Mouse (Mus musculus): ENCODE measurements around the gene Spock1. TPM values are rescaled to one million over a fixed set of nuclear protein-coding genes. Genes with fewer than 3 reads are reported as not detected.

Gene Spock1
- polyA plus RNA-seq, 1 experiment, result 0.50 TPM

- Histone ChIP-seq H3ac (ENCODE audit: control insufficient read depth, insufficient read length, low read depth) (no peak overlapping the region), H3K27me3 (ENCODE audit: control insufficient read depth, insufficient read depth, insufficient read length) (no peaks in the 10 kb centered on the region), H3K79me2 (ENCODE audit: control insufficient read depth, insufficient read depth) (no peaks in the 10 kb centered on the region), H3K79me3 (ENCODE audit: low read depth) (no peaks in the 10 kb centered on the region), H3K4me3 (ENCODE audit: insufficient read depth, poor library complexity, severe bottlenecking) (no peak overlapping the region), H3K36me3 (ENCODE audit: control insufficient read depth, insufficient read depth) (no peaks in the 10 kb centered on the region)
- TF ChIP-seq MYOD1 (IDR thresholded peaks at IDR 0.05; ENCODE audit: control insufficient read depth, insufficient read length, low read depth), result no peak
- TF ChIP-seq MYOG (IDR thresholded peaks at IDR 0.05; ENCODE audit: control insufficient read depth, extremely low read depth, insufficient read length), result no peak
- no peak for TF ChIP-seq CEBPB (IDR thresholded peaks at IDR 0.05; ENCODE audit: low read depth)
- TF ChIP-seq CTCF (IDR thresholded peaks at IDR 0.05; ENCODE audit: control insufficient read depth, insufficient read depth, insufficient read length), result no peak
- TF ChIP-seq USF1 (IDR thresholded peaks at IDR 0.05; ENCODE audit: low read depth), result no peak
- no peak for TF ChIP-seq MAX (IDR thresholded peaks at IDR 0.05)
- no peak for TF ChIP-seq FOSL1 (IDR thresholded peaks at IDR 0.05; ENCODE audit: insufficient read depth, low read length, poor library complexity, severe bottlenecking)
Observed at GRCm38 (mm10) chr13:57450189-57450821, 457.8 kb downstream of the Spock1 start.

GRCm38 (mm10) chr13:57448906-57449305 is 459.2 kb downstream of the Spock1 start:
- H3K79me2 ChIP-seq (ENCODE audit: control insufficient read depth, insufficient read depth), result no peaks in the 10 kb centered on the region
- TF ChIP-seq CTCF (IDR thresholded peaks at IDR 0.05; ENCODE audit: control insufficient read depth, insufficient read depth, insufficient read length) (no peak), MAX (IDR thresholded peaks at IDR 0.05) (no peak), CEBPB (IDR thresholded peaks at IDR 0.05; ENCODE audit: low read depth) (no peak), MYOG (IDR thresholded peaks at IDR 0.05; ENCODE audit: control insufficient read depth, extremely low read depth, insufficient read length) (no peak), USF1 (IDR thresholded peaks at IDR 0.05; ENCODE audit: low read depth) (no peak), MYOD1 (IDR thresholded peaks at IDR 0.05; ENCODE audit: control insufficient read depth, insufficient read length, low read depth) (no peak), FOSL1 (IDR thresholded peaks at IDR 0.05; ENCODE audit: insufficient read depth, low read length, poor library complexity, severe bottlenecking) (no peak)
- no peaks in the 10 kb centered on the region for H3K27me3 ChIP-seq (ENCODE audit: control insufficient read depth, insufficient read depth, insufficient read length)
- H3K4me3 ChIP-seq (ENCODE audit: insufficient read depth, poor library complexity, severe bottlenecking), result no peak overlapping the region
- no peaks in the 10 kb centered on the region for H3K36me3 ChIP-seq (ENCODE audit: control insufficient read depth, insufficient read depth)
- no peaks in the 10 kb centered on the region for H3K79me3 ChIP-seq (ENCODE audit: low read depth)
- no peak overlapping the region for H3ac ChIP-seq (ENCODE audit: control insufficient read depth, insufficient read length, low read depth)

- no peak for TF ChIP-seq MAX (IDR thresholded peaks at IDR 0.05)
- TF ChIP-seq CTCF (IDR thresholded peaks at IDR 0.05; ENCODE audit: control insufficient read depth, insufficient read depth, insufficient read length), result no peak
- TF ChIP-seq MYOG (IDR thresholded peaks at IDR 0.05; ENCODE audit: control insufficient read depth, extremely low read depth, insufficient read length), result no peak
- no peak for TF ChIP-seq CEBPB (IDR thresholded peaks at IDR 0.05; ENCODE audit: low read depth)
- no peak for TF ChIP-seq MYOD1 (IDR thresholded peaks at IDR 0.05; ENCODE audit: control insufficient read depth, insufficient read length, low read depth)
- TF ChIP-seq FOSL1 (IDR thresholded peaks at IDR 0.05; ENCODE audit: insufficient read depth, low read length, poor library complexity, severe bottlenecking), result no peak
- no peak for TF ChIP-seq USF1 (IDR thresholded peaks at IDR 0.05; ENCODE audit: low read depth)
- no peaks in the 10 kb centered on the region for H3K36me3 ChIP-seq (ENCODE audit: control insufficient read depth, insufficient read depth)
- no peak overlapping the region for H3ac ChIP-seq (ENCODE audit: control insufficient read depth, insufficient read length, low read depth)
- no peaks in the 10 kb centered on the region for H3K79me2 ChIP-seq (ENCODE audit: control insufficient read depth, insufficient read depth)
- H3K79me3 ChIP-seq (ENCODE audit: low read depth), result no peaks in the 10 kb centered on the region
- H3K27me3 ChIP-seq (ENCODE audit: control insufficient read depth, insufficient read depth, insufficient read length), result no peaks in the 10 kb centered on the region
- no peak overlapping the region for H3K4me3 ChIP-seq (ENCODE audit: insufficient read depth, poor library complexity, severe bottlenecking)
Observed at GRCm38 (mm10) chr13:57444977-57445376, 463.2 kb downstream of the Spock1 start.

GRCm38 (mm10) chr13:57440111-57440510 is 468.0 kb downstream of the Spock1 start:
- Histone ChIP-seq H3ac (ENCODE audit: control insufficient read depth, insufficient read length, low read depth) (no peak overlapping the region), H3K27me3 (ENCODE audit: control insufficient read depth, insufficient read depth, insufficient read length) (no peaks in the 10 kb centered on the region), H3K79me3 (ENCODE audit: low read depth) (no peaks in the 10 kb centered on the region), H3K4me3 (ENCODE audit: insufficient read depth, poor library complexity, severe bottlenecking) (no peak overlapping the region), H3K36me3 (ENCODE audit: control insufficient read depth, insufficient read depth) (no peaks in the 10 kb centered on the region), H3K79me2 (ENCODE audit: control insufficient read depth, insufficient read depth) (no peaks in the 10 kb centered on the region)
- no peak for TF ChIP-seq MYOD1 (IDR thresholded peaks at IDR 0.05; ENCODE audit: control insufficient read depth, insufficient read length, low read depth)
- no peak for TF ChIP-seq MYOG (IDR thresholded peaks at IDR 0.05; ENCODE audit: control insufficient read depth, extremely low read depth, insufficient read length)
- TF ChIP-seq MAX (IDR thresholded peaks at IDR 0.05), result no peak
- TF ChIP-seq CTCF (IDR thresholded peaks at IDR 0.05; ENCODE audit: control insufficient read depth, insufficient read depth, insufficient read length), result no peak
- no peak for TF ChIP-seq CEBPB (IDR thresholded peaks at IDR 0.05; ENCODE audit: low read depth)
- TF ChIP-seq FOSL1 (IDR thresholded peaks at IDR 0.05; ENCODE audit: insufficient read depth, low read length, poor library complexity, severe bottlenecking), result no peak
- TF ChIP-seq USF1 (IDR thresholded peaks at IDR 0.05; ENCODE audit: low read depth), result no peak

- no peaks in the 10 kb centered on the region for H3K27me3 ChIP-seq (ENCODE audit: control insufficient read depth, insufficient read depth, insufficient read length)
- H3K36me3 ChIP-seq (ENCODE audit: control insufficient read depth, insufficient read depth), result no peaks in the 10 kb centered on the region
- H3ac ChIP-seq (ENCODE audit: control insufficient read depth, insufficient read length, low read depth), result no peak overlapping the region
- no peak for TF ChIP-seq FOSL1 (IDR thresholded peaks at IDR 0.05; ENCODE audit: insufficient read depth, low read length, poor library complexity, severe bottlenecking)
- TF ChIP-seq CEBPB (IDR thresholded peaks at IDR 0.05; ENCODE audit: low read depth), result no peak
- TF ChIP-seq MAX (IDR thresholded peaks at IDR 0.05), result no peak
- TF ChIP-seq MYOD1 (IDR thresholded peaks at IDR 0.05; ENCODE audit: control insufficient read depth, insufficient read length, low read depth), result no peak
- TF ChIP-seq MYOG (IDR thresholded peaks at IDR 0.05; ENCODE audit: control insufficient read depth, extremely low read depth, insufficient read length), result no peak
- TF ChIP-seq USF1 (IDR thresholded peaks at IDR 0.05; ENCODE audit: low read depth), result no peak
- no peak for TF ChIP-seq CTCF (IDR thresholded peaks at IDR 0.05; ENCODE audit: control insufficient read depth, insufficient read depth, insufficient read length)
- H3K4me3 ChIP-seq (ENCODE audit: insufficient read depth, poor library complexity, severe bottlenecking), result no peak overlapping the region
- no peaks in the 10 kb centered on the region for H3K79me3 ChIP-seq (ENCODE audit: low read depth)
- H3K79me2 ChIP-seq (ENCODE audit: control insufficient read depth, insufficient read depth), result no peaks in the 10 kb centered on the region
Observed at GRCm38 (mm10) chr13:57435726-57436220, 472.4 kb downstream of the Spock1 start.
